Mouse (Mus musculus) hindbrain, embryonic 10.5 days (tissue): ENCODE measurements around the gene Ccnt1. TPM values are rescaled to one million over a fixed set of nuclear protein-coding genes. Genes with fewer than 3 reads are reported as not detected.
"Not testable (repeated sequence)": the region's sequence is repeated elsewhere in the genome, so short reads cannot be mapped to it uniquely, and the experiment has no call there.

ENCODE experiments used
- DNase-seq: peaks from one replicate; pipeline ENCODE4 v3.0.0-alpha.2; 2017; ENCODE audit warnings: low spot score
- H3K27ac ChIP-seq: fragments of 300-500 bp; sonication (generic); 2 replicates; pipeline ENCODE4 v1.5.1; 2016; ENCODE audit warnings: mild to moderate bottlenecking, moderate library complexity
- H3K27me3 ChIP-seq: fragments of 300-500 bp; sonication (generic); 2 replicates; pipeline ENCODE4 v1.6.1; 2016; ENCODE audit warnings: mild to moderate bottlenecking; ENCODE audit not compliant: poor library complexity, insufficient read depth, severe bottlenecking
- H3K36me3 ChIP-seq: fragments of 300-500 bp; sonication (generic); 2 replicates; pipeline ENCODE4 v1.6.1; 2016; ENCODE audit warnings: mild to moderate bottlenecking, moderate library complexity
- H3K4me1 ChIP-seq: fragments of 300-500 bp; sonication (generic); replicated peaks from 2 replicates; pipeline ENCODE4 v1.6.1; 2016; ENCODE audit warnings: mild to moderate bottlenecking
- H3K4me3 ChIP-seq: fragments of 300-500 bp; sonication (generic); 2 replicates; pipeline ENCODE4 v1.5.1; 2016; ENCODE audit warnings: mild to moderate bottlenecking, moderate library complexity
- H3K9me3 ChIP-seq: fragments of 300-500 bp; sonication (generic); 2 replicates; pipeline ENCODE4 v1.6.1; 2016; ENCODE audit warnings: mild to moderate bottlenecking, moderate library complexity
- WGBS: fragments of 180-500 bp; shearing (Covaris S2); methylation state at CpG from one replicate; pipeline ENCODE4 v1.1.7; 2016; 5-methylcytosine and 5-hydroxymethylcytosine counted together
- polyA plus RNA-seq: library from polyadenylated mRNA; unstranded; fragments of >200 nt; fragmentation: Nextera tagmentation; extraction: Ambion mirVana; gene quantifications from 2 replicates; pipeline ENCODE4 v1.2.1, GENCODE M21; 2016

Gene Ccnt1
- polyA plus RNA-seq, 1 experiment from 2014 or later, result 53.7 TPM

- H3K36me3 ChIP-seq, result peaks cover 55% of the 10 kb centered on the region
- WGBS, result under 1% methylated on average over 18 of the region's 18 CpGs
- no peaks in the 10 kb centered on the region for H3K27me3 ChIP-seq
- H3K4me3 ChIP-seq, result peak overlapping the region; percentile 84
- H3K9me3 ChIP-seq, result no peaks in the 10 kb centered on the region
- H3K27ac ChIP-seq, result peak overlapping the region; percentile 100
- H3K4me1 ChIP-seq, result peaks cover 13% of the 10 kb centered on the region
- DNase-seq, result peak; percentile 29
Measured at GRCm38 (mm10) chr15:98533035-98533531, 37.6 kb downstream of the Ccnt1 start.

GRCm38 (mm10) chr15:98532281-98532680 is 38.4 kb downstream of the Ccnt1 start:
- peak overlapping the region; percentile 100 for H3K27ac ChIP-seq
- H3K36me3 ChIP-seq, result peaks cover 56% of the 10 kb centered on the region
- no peaks in the 10 kb centered on the region for H3K9me3 ChIP-seq
- H3K27me3 ChIP-seq, result no peaks in the 10 kb centered on the region
- no peak for DNase-seq
- peaks cover 13% of the 10 kb centered on the region for H3K4me1 ChIP-seq
- 55% methylated on average over 5 of the region's 5 CpGs for WGBS
- peak overlapping the region; percentile 84 for H3K4me3 ChIP-seq

- peaks cover 94% of the 10 kb centered on the region for H3K36me3 ChIP-seq
- no peak overlapping the region for H3K4me3 ChIP-seq
- H3K27ac ChIP-seq, result no peak overlapping the region
- no peak for DNase-seq
- peaks cover 13% of the 10 kb centered on the region for H3K4me1 ChIP-seq
- H3K27me3 ChIP-seq, result no peaks in the 10 kb centered on the region
- H3K9me3 ChIP-seq, result no peaks in the 10 kb centered on the region
- WGBS, result 90% methylated on average over 5 of the region's 5 CpGs
Measured at GRCm38 (mm10) chr15:98528066-98528563, 42.6 kb downstream of the Ccnt1 start.

GRCm38 (mm10) chr15:98527056-98527771 is 43.5 kb downstream of the Ccnt1 start:
- Histone ChIP-seq H3K36me3 (peaks cover 100% of the 10 kb centered on the region), H3K27me3 (no peaks in the 10 kb centered on the region)
- WGBS, result 92% methylated on average over 5 of the region's 5 CpGs

GRCm38 (mm10) chr15:98526057-98526456 is 44.7 kb downstream of the Ccnt1 start:
- no peak overlapping the region for H3K27ac ChIP-seq
- no peak overlapping the region for H3K4me3 ChIP-seq
- DNase-seq, result no peak
- no peaks in the 10 kb centered on the region for H3K4me1 ChIP-seq
- peaks cover 100% of the 10 kb centered on the region for H3K36me3 ChIP-seq
- H3K27me3 ChIP-seq, result no peaks in the 10 kb centered on the region
- H3K9me3 ChIP-seq, result no peaks in the 10 kb centered on the region
- WGBS, result 87% methylated on average over 5 of the region's 5 CpGs

More at GRCm38 (mm10) chr15:98527056-98527771, 43.5 kb downstream of the Ccnt1 start:
- no peak overlapping the region for H3K27ac ChIP-seq
- H3K4me3 ChIP-seq, result no peak overlapping the region
- DNase-seq, result no peak
- no peaks in the 10 kb centered on the region for H3K9me3 ChIP-seq
- H3K4me1 ChIP-seq, result peaks cover 5% of the 10 kb centered on the region

- 94% methylated on average over 3 of the region's 3 CpGs for WGBS
- H3K27me3 ChIP-seq, result no peaks in the 10 kb centered on the region
- no peak overlapping the region for H3K27ac ChIP-seq
- H3K36me3 ChIP-seq, result peaks cover 92% of the 10 kb centered on the region
- no peak for DNase-seq
- H3K4me1 ChIP-seq, result no peaks in the 10 kb centered on the region
- H3K4me3 ChIP-seq, result no peak overlapping the region
- no peaks in the 10 kb centered on the region for H3K9me3 ChIP-seq
Measured at GRCm38 (mm10) chr15:98521245-98521644, 49.5 kb downstream of the Ccnt1 start.

GRCm38 (mm10) chr15:98517380-98518355 is 53.1 kb downstream of the Ccnt1 start:
- 76% methylated on average over 16 of the region's 16 CpGs for whole genome bisulfite sequencing
- DNase-seq, result peak; percentile 50
- Histone ChIP-seq H3K27ac (no peak overlapping the region), H3K36me3 (peaks cover 64% of the 10 kb centered on the region), H3K4me1 (peaks cover 11% of the 10 kb centered on the region), H3K4me3 (no peak overlapping the region), H3K9me3 (no peaks in the 10 kb centered on the region), H3K27me3 (no peaks in the 10 kb centered on the region)

- H3K27me3 ChIP-seq, H3K27ac ChIP-seq, H3K4me3 ChIP-seq, DNase-seq, H3K9me3 ChIP-seq: not testable (repeated sequence)
- H3K36me3 ChIP-seq, result peaks cover 36% of the 10 kb centered on the region
- WGBS, result 80% methylated on average over 2 of the region's 2 CpGs
- H3K4me1 ChIP-seq, result peaks cover 24% of the 10 kb centered on the region
Measured at GRCm38 (mm10) chr15:98514845-98515244, 55.9 kb downstream of the Ccnt1 start.

- Histone ChIP-seq H3K27me3 (no peaks in the 10 kb centered on the region), H3K4me3 (no peak overlapping the region), H3K36me3 (peaks cover 30% of the 10 kb centered on the region), H3K4me1 (peaks cover 24% of the 10 kb centered on the region), H3K9me3 (no peaks in the 10 kb centered on the region), H3K27ac (no peak overlapping the region)
- WGBS, result 84% methylated on average over 8 of the region's 8 CpGs
- no peak for DNase-seq
Measured at GRCm38 (mm10) chr15:98514146-98514545, 56.6 kb downstream of the Ccnt1 start.

- not testable (repeated sequence) for H3K9me3 ChIP-seq, DNase-seq, H3K27ac ChIP-seq, H3K4me3 ChIP-seq, H3K27me3 ChIP-seq
- WGBS, result 66% methylated on average over 3 of the region's 3 CpGs
- H3K36me3 ChIP-seq, result peaks cover 30% of the 10 kb centered on the region
- peaks cover 24% of the 10 kb centered on the region for H3K4me1 ChIP-seq
Measured at GRCm38 (mm10) chr15:98513676-98514075, 57.0 kb downstream of the Ccnt1 start.

GRCm38 (mm10) chr15:98512799-98513321 is 57.9 kb downstream of the Ccnt1 start:
- no peaks in the 10 kb centered on the region for H3K27me3 ChIP-seq
- H3K9me3 ChIP-seq, result no peaks in the 10 kb centered on the region
- no peak overlapping the region for H3K4me3 ChIP-seq
- no peak overlapping the region for H3K27ac ChIP-seq
- H3K36me3 ChIP-seq, result peaks cover 22% of the 10 kb centered on the region
- WGBS, result 52% methylated on average over 17 of the region's 17 CpGs
- H3K4me1 ChIP-seq, result peaks cover 24% of the 10 kb centered on the region
- no peak for DNase-seq

- Histone ChIP-seq H3K27ac (no peak overlapping the region), H3K4me1 (peaks cover 24% of the 10 kb centered on the region), H3K4me3 (no peak overlapping the region), H3K27me3 (no peaks in the 10 kb centered on the region), H3K36me3 (peaks cover 15% of the 10 kb centered on the region), H3K9me3 (no peaks in the 10 kb centered on the region)
- no peak for DNase-seq
- WGBS, result 63% methylated on average over 8 of the region's 8 CpGs
Measured at GRCm38 (mm10) chr15:98512232-98512631, 58.5 kb downstream of the Ccnt1 start.
